Mouse (Mus musculus) right cerebral cortex, postnatal 14 days (tissue): ENCODE data around the gene Lsm3.

Experiments used
- DNase-seq: peaks from one replicate; pipeline ENCODE4 v3.0.0; 2022

The Lsm3 gene

GRCm38 (mm10) chr6:91559371-91559770 is 43.6 kb downstream of the Lsm3 start:
- peak; percentile 33 for DNase-seq

DNA sequence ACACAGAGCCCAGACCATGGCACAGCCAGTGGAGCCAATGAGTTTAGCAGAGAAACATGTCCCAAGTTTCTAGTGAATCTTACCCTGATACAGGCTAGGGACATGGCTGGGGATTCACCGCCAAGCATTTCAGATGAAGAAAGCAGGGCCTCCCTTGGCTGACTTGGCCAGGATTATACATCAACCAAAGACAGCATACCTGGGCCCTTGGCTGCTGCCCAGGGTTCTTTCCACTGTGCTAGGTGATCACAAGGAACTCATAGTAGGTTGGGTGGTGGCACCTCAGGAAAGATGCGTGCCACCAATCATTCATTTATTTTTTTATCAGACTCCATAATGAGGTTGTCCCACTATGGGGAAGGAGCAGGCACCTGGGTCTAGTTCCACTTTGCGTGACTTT is 44.5 kb downstream of the Lsm3 start:
- DNase-seq, result no peak

DNA sequence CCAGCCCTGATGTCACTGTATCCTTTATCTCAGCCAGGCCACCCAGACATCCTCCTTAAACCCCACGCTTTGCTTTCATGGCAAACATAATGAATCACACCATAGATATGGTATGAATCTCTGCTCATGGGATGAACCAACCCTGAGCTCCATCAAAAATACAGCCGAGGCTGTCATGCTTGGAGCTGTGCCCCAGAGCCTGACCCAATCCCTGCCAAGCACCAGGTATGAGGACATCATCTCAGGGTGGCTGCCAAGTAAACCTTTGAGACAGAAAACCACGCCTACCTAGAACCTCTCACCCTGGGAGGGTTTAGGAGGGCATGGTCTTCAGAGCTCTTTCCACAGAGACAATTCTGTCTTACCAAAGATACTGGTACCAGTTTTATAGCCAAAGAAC is 47.3 kb downstream of the Lsm3 start:
- no peak for DNase-seq

- DNase-seq, result no peak
Measured at GRCm38 (mm10) chr6:91566407-91566806, 50.7 kb downstream of the Lsm3 start.
